Mouse (Mus musculus): ENCODE measurements around the gene Rpl27a. TPM values are rescaled to one million over a fixed set of nuclear protein-coding genes. Genes with fewer than 3 reads are reported as not detected.
A peak's percentile ranks its signal among the peaks of the same experiment; 100 is the strongest.

Rpl27a gene
- polyA plus RNA-seq, 1 experiment from 2014 or later = 91.4 TPM

DNA sequence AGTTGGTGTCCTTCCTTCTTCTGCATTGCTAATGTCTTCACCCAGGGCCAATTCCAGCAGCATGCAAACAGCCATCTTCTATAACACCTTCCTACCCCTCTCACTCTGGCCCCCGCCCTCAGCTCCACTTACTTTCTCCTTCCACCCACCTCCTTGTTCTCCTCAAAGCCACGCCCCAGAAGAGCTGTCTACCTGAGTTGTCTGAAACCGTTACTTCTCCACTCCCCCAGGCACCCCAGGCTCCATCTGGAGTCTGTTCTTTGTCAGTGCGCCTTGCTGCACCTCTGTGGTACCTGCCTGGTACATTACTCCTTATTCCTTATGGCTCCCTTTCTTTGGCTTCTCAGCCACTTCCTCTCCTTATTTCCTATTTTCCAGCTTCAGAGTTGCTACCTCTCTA is 14.2 kb downstream of the Rpl27a start:
- 81% methylated on average over 4 of the region's 4 CpGs for WGBS
- Histone ChIP-seq H3K9ac (no peak overlapping the region), H3K9me3 (ENCODE audit: control insufficient read depth, low read length) (no peaks in the 10 kb centered on the region), H3K4me3 (replicated peaks; ENCODE audit: low read length) (no peak overlapping the region), H3K4me2 (replicated peaks) (no peak overlapping the region), H3K4me1 (replicated peaks; ENCODE audit: control insufficient read depth, insufficient read depth, low read length) (no peaks in the 10 kb centered on the region; the same call in 1 of the 2 replicates), H3K27me3 (ENCODE audit: control insufficient read depth, insufficient read depth, low read length) (no peaks in the 10 kb centered on the region), H3K27ac (no peak overlapping the region), H3K36me3 (replicated peaks; ENCODE audit: control insufficient read depth, insufficient read depth) (peaks cover 6% of the 10 kb centered on the region; the same call in 1 of the 2 replicates)
- DNase-seq (ENCODE audit: low spot score) = no peak
- no peak for ATAC-seq (ENCODE audit: low FRiP score)

DNA sequence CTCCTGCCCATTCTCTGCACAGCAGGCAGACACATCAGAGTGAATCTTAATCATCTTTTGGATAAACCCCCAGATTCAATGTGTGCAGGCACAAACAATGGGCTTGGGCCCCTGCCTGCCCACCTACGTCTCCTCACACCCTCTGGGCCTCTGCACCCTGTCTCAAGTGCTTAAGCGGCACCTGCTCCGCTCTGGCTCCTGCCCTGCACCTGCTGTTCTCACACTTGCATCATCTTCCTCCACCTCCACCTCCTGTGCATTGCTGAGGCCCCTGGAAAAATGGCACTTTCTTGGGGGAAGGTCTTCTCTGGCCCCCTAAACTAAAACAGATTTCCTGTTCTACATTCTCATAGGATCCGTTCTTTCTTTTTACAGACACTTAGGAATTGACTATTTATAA is 14.9 kb downstream of the Rpl27a start:
- no peaks in the 10 kb centered on the region for H3K9me3 ChIP-seq (ENCODE audit: control insufficient read depth, low read length)
- H3K4me1 ChIP-seq (replicated peaks; ENCODE audit: control insufficient read depth, insufficient read depth, low read length) = no peaks in the 10 kb centered on the region; the same call in 1 of the 2 replicates
- DNase-seq (ENCODE audit: low spot score) = no peak
- no peak overlapping the region for H3K4me2 ChIP-seq (replicated peaks)
- ATAC-seq (ENCODE audit: low FRiP score) = no peak
- 89% methylated on average over 4 of the region's 4 CpGs for WGBS
- peaks cover 6% of the 10 kb centered on the region; the same call in 1 of the 2 replicates for H3K36me3 ChIP-seq (replicated peaks; ENCODE audit: control insufficient read depth, insufficient read depth)
- no peak overlapping the region for H3K9ac ChIP-seq
- no peaks in the 10 kb centered on the region for H3K27me3 ChIP-seq (ENCODE audit: control insufficient read depth, insufficient read depth, low read length)
- no peak overlapping the region for H3K4me3 ChIP-seq (replicated peaks; ENCODE audit: low read length)
- H3K27ac ChIP-seq = no peak overlapping the region

DNA sequence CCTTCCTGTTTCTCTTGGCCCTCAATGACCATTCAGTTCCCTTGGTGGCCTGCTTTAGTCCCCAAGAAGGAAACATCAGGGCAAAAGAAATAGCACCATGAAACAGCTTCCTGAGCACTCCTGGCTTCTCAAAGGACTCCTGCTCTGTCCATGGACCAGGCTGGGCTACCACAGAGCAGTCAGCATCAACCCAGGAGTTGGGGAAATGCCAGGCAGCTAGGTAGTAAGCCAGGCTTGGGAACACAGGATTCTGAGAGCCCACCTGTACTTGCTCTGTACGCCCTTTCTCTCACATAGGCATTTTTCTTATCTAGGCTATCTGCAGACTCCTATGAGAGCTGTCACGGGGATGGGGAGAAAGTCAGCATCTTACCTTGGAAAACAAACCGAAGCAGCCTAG is 16.0 kb downstream of the Rpl27a start:
- no peaks in the 10 kb centered on the region for H3K27me3 ChIP-seq (ENCODE audit: control insufficient read depth, insufficient read depth, low read length)
- DNase-seq (ENCODE audit: low spot score) (no peak), ATAC-seq (ENCODE audit: low FRiP score) (no peak)
- no peak overlapping the region for H3K9ac ChIP-seq
- peaks cover 6% of the 10 kb centered on the region; the same call in 1 of the 2 replicates for H3K36me3 ChIP-seq (replicated peaks; ENCODE audit: control insufficient read depth, insufficient read depth)
- H3K9me3 ChIP-seq (ENCODE audit: control insufficient read depth, low read length) = no peaks in the 10 kb centered on the region
- no peak overlapping the region for H3K27ac ChIP-seq
- H3K4me2 ChIP-seq (replicated peaks) = no peak overlapping the region
- H3K4me3 ChIP-seq (replicated peaks; ENCODE audit: low read length) = no peak overlapping the region
- H3K4me1 ChIP-seq (replicated peaks; ENCODE audit: control insufficient read depth, insufficient read depth, low read length) = no peaks in the 10 kb centered on the region; the same call in 1 of the 2 replicates
- 96% methylated on average over 3 of the region's 3 CpGs for WGBS

DNA sequence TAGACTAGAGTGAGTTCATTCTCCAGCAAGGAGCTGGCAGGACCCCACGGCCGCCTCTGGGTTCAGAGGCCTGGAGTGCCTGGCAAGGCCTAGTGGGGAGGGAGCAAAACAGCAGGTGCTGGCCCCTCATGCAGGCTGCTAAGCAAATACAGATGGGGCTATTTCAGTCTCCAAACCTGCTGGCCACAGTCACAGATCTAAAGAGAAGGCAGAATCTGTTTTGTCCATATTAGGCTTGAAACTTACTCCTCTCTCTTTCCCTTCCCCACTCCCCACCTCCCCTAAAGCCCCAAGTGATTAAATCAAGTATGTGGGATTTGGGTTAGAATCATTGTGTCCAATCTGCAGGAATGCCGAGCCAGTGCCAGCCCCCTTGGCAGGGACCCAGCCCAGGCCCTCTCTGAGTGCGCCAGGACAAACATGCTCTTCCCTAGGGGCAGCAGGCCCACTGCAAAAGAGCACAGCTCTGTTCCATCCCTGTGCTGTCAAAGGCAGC is 17.6 kb downstream of the Rpl27a start:
- 50% methylated on average over 4 of the region's 4 CpGs for WGBS
- H3K4me3 ChIP-seq (replicated peaks; ENCODE audit: low read length) = no peak overlapping the region
- no peaks in the 10 kb centered on the region for H3K9me3 ChIP-seq (ENCODE audit: control insufficient read depth, low read length)
- DNase-seq (ENCODE audit: low spot score) (peak; percentile 67), ATAC-seq (ENCODE audit: low FRiP score) (peak; percentile 87; the same call in 1 of the 2 replicates)
- peak overlapping the region; percentile 69 for H3K27ac ChIP-seq
- no peak overlapping the region for H3K4me2 ChIP-seq (replicated peaks)
- peaks cover 6% of the 10 kb centered on the region; the same call in 1 of the 2 replicates for H3K36me3 ChIP-seq (replicated peaks; ENCODE audit: control insufficient read depth, insufficient read depth)
- H3K9ac ChIP-seq = no peak overlapping the region
- H3K4me1 ChIP-seq (replicated peaks; ENCODE audit: control insufficient read depth, insufficient read depth, low read length) = no peaks in the 10 kb centered on the region; the same call in 1 of the 2 replicates
- H3K27me3 ChIP-seq (ENCODE audit: control insufficient read depth, insufficient read depth, low read length) = no peaks in the 10 kb centered on the region

DNA sequence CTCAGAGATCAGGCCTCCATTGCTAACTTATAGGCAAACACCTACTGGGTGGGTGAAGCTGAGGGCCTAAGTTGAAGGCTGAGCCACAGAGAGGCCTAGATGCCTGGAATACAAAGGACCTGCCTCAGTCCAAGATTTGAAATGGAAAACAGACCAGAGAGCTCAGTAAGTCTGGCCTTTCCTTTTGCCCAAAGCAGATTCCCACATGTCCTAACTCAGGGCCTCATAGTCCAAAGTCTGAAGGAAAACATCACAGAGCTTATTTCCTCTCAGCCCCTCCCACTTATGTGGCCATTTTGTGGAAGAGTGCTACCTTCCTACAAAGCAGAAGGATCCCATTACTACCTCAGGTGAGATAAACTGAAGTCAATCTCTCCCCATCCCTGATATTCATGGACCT is 22.0 kb downstream of the Rpl27a start:
- no peak for ATAC-seq (ENCODE audit: low FRiP score)

DNA sequence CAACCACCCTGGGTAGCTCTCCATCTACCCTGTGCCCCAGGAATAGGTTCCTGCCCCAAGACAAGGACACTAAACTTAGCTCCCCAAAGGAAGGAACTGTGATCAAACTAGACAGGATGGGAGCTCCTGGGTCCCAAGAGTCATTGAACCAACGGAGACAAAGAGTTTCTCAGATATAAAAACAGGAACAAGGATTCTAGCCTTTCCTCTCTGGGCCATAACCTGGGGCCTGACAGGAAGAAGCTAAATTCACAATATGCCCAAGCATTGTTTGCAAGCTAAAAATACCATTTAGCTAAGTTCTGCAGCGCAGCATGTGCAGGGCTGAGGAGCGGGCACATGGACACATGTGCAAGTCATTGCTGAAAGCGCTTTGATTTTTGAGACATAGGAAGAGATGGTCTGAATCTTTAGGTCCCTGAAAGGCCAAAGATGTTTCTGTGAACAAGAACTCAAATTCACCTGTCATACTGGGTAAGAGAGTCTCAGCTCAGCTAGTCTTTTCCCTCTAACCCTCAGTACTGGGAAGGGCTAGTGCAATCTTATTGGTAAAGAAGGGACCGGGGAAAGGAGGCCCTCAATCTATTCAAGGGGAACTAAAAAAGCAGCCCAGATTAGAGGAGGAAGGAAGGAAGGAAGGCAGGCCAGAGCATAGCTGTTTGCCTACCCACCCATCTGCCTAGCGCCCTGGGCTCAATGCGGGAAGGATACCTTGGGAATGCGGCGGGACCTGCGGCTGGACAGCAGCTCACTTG is 22.8 kb downstream of the Rpl27a start:
- H3K4me3 ChIP-seq (replicated peaks; ENCODE audit: low read length) = no peak overlapping the region
- no peak overlapping the region for H3K27ac ChIP-seq
- DNase-seq (ENCODE audit: low spot score) = no peak
- H3K9me3 ChIP-seq (ENCODE audit: control insufficient read depth, low read length) = no peaks in the 10 kb centered on the region
- no peaks in the 10 kb centered on the region for H3K4me1 ChIP-seq (replicated peaks; ENCODE audit: control insufficient read depth, insufficient read depth, low read length)
- H3K9ac ChIP-seq = no peak overlapping the region
- no peak overlapping the region for H3K4me2 ChIP-seq (replicated peaks)
- ATAC-seq (ENCODE audit: low FRiP score) = no peak
- no peaks in the 10 kb centered on the region for H3K27me3 ChIP-seq (ENCODE audit: control insufficient read depth, insufficient read depth, low read length)
- 92% methylated on average over 10 of the region's 10 CpGs for WGBS
- H3K36me3 ChIP-seq (replicated peaks; ENCODE audit: control insufficient read depth, insufficient read depth) = no peaks in the 10 kb centered on the region

More for the DNA sequence above, 22.0 kb downstream of the Rpl27a start:
- no peak for DNase-seq (ENCODE audit: low spot score)
- Histone ChIP-seq H3K9me3 (ENCODE audit: control insufficient read depth, low read length) (no peaks in the 10 kb centered on the region), H3K27me3 (ENCODE audit: control insufficient read depth, insufficient read depth, low read length) (no peaks in the 10 kb centered on the region), H3K27ac (no peak overlapping the region), H3K4me1 (replicated peaks; ENCODE audit: control insufficient read depth, insufficient read depth, low read length) (no peaks in the 10 kb centered on the region; the same call in 1 of the 2 replicates), H3K4me2 (replicated peaks) (no peak overlapping the region), H3K4me3 (replicated peaks; ENCODE audit: low read length) (no peak overlapping the region), H3K9ac (no peak overlapping the region), H3K36me3 (replicated peaks; ENCODE audit: control insufficient read depth, insufficient read depth) (no peaks in the 10 kb centered on the region)

DNA sequence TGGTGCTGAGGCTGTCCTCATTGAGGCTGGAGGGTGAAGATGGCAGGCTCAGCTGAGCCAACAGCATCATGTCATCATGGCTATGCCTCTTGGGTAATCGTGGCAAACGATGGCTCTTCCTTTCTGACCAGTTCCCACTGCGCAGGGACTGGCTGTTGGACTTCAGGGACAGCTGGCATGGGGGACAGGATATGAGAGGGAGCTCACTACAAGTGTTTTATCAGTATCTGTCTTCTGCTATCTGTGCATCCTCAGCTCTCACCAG is 23.3 kb downstream of the Rpl27a start:
- no peaks in the 10 kb centered on the region for H3K4me1 ChIP-seq (replicated peaks; ENCODE audit: control insufficient read depth, insufficient read depth, low read length)
- no peak overlapping the region for H3K4me2 ChIP-seq (replicated peaks)
- no peak overlapping the region for H3K4me3 ChIP-seq (replicated peaks; ENCODE audit: low read length)
- H3K27ac ChIP-seq = no peak overlapping the region
- no peaks in the 10 kb centered on the region for H3K27me3 ChIP-seq (ENCODE audit: control insufficient read depth, insufficient read depth, low read length)
- H3K9ac ChIP-seq = no peak overlapping the region
- 87% methylated on average over 3 of the region's 3 CpGs for WGBS
- no peak for DNase-seq (ENCODE audit: low spot score)
- no peaks in the 10 kb centered on the region for H3K9me3 ChIP-seq (ENCODE audit: control insufficient read depth, low read length)
- no peaks in the 10 kb centered on the region for H3K36me3 ChIP-seq (replicated peaks; ENCODE audit: control insufficient read depth, insufficient read depth)
- ATAC-seq (ENCODE audit: low FRiP score) = no peak

DNA sequence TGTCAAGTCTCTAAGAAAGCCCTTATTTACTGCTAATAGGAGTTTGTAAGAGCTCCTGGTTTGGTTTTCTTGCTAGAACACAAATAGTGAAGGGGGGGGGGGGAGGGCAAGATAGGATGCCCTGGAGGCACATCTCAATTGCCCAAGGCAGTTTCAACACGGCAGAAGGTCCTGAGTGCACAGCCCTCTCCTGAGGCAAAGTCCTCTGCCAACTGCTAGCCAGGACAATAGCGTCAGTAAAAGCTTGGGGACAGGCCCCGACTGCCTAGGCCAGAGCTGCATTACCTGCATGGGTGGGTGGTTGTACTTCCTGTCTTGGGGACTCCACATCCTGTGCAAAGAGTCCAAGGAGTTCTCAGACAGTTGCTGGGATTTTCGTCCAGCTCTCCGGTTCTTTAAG is 25.8 kb downstream of the Rpl27a start:
- H3K4me2 ChIP-seq (replicated peaks) = no peak overlapping the region
- no peaks in the 10 kb centered on the region for H3K27me3 ChIP-seq (ENCODE audit: control insufficient read depth, insufficient read depth, low read length)
- WGBS = 78% methylated on average over 5 of the region's 5 CpGs
- ATAC-seq (ENCODE audit: low FRiP score) (no peak), DNase-seq (ENCODE audit: low spot score) (no peak)
- no peak overlapping the region for H3K27ac ChIP-seq
- H3K4me3 ChIP-seq (replicated peaks; ENCODE audit: low read length) = no peak overlapping the region
- H3K9ac ChIP-seq = no peak overlapping the region
- no peaks in the 10 kb centered on the region for H3K36me3 ChIP-seq (replicated peaks; ENCODE audit: control insufficient read depth, insufficient read depth)
- H3K4me1 ChIP-seq (replicated peaks; ENCODE audit: control insufficient read depth, insufficient read depth, low read length) = no peaks in the 10 kb centered on the region
- no peaks in the 10 kb centered on the region for H3K9me3 ChIP-seq (ENCODE audit: control insufficient read depth, low read length)

DNA sequence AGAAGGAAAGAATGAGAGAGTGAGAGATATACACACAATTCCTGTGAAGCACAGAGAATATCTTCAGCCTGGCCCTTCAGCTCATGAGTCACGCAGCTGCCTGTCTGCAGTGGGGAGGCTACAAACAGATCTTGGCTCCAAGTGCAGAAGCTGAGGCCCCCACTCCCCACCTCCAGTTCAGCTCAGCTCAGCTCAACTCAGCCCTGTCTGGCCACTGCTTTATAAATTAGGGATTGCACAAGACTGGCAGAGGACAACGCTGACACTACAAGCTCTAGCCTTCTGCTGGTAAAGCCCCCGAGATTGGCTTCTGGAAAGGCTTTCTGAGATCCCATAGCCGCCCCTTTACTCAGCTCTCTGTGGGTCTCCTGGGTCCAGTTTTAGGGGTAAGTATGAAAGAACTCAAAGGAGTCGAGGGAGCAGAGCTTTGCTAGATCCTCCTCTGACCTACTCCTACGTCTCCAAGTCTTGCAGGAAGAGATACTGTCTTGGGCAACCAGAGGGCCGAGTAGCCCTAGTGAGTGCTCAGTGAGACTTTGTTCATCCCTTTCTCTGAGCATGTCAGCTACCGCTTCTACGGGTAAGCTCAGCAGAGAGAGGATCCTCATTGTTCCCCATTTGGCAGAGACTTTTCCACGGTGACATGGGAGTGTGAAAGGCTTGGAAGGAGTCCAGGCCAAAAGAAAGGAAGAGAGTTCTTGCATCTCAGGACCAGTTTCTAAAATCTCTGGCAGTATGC is 26.5 kb downstream of the Rpl27a start:
- Histone ChIP-seq H3K4me1 (replicated peaks; ENCODE audit: control insufficient read depth, insufficient read depth, low read length) (no peaks in the 10 kb centered on the region), H3K27me3 (ENCODE audit: control insufficient read depth, insufficient read depth, low read length) (no peaks in the 10 kb centered on the region), H3K4me2 (replicated peaks) (no peak overlapping the region), H3K36me3 (replicated peaks; ENCODE audit: control insufficient read depth, insufficient read depth) (no peaks in the 10 kb centered on the region), H3K9me3 (ENCODE audit: control insufficient read depth, low read length) (no peaks in the 10 kb centered on the region), H3K9ac (no peak overlapping the region), H3K27ac (0 out of 2 replicates have a peak overlapping the region, but pooled peaks have one; percentile 7), H3K4me3 (replicated peaks; ENCODE audit: low read length) (no peak overlapping the region)
- peak; percentile 62; the same call in 1 of the 2 replicates for ATAC-seq (ENCODE audit: low FRiP score)
- WGBS = 76% methylated on average over 10 of the region's 10 CpGs
- no peak for DNase-seq (ENCODE audit: low spot score)

All from hindbrain, embryonic 14.5 days (tissue).